1 mouse cellular context compared by ENCODE assay signal in genomic region chr2:29629311-29629710, GRCm38 (mm10).
TF ChIP-seq lines count a peak whose summit lies in the region.

No protein-coding gene starts in this region.

TF ChIP-seq in CH12.LX, 34 proteins besides CTCF, POLR2A, EP300 and RAD21 (continued from another document):
- no peak for TF ChIP-seq USF2 (conservative IDR thresholded peaks at IDR 0.05; ENCODE audit: low read depth, low read length)
- TF ChIP-seq TBP (conservative IDR thresholded peaks at IDR 0.05; ENCODE audit: low read depth, low read length): 0 out of 2 replicates have a peak, but pooled peaks have one; percentile 30
- peak; percentile 93 for TF ChIP-seq CHD2 (IDR thresholded peaks at IDR 0.05; ENCODE audit: low read length)
- peak; percentile 72 for TF ChIP-seq ZMIZ1 (IDR thresholded peaks at IDR 0.05; ENCODE audit: low read depth, low read length)
- no peak for TF ChIP-seq PAX5 (IDR thresholded peaks at IDR 0.05; ENCODE audit: low read length)
- peak; percentile 16; the same call in 1 of the 2 replicates for TF ChIP-seq NRF1 (IDR thresholded peaks at IDR 0.05; ENCODE audit: low read depth, low read length)
- TF ChIP-seq USF1 (IDR thresholded peaks at IDR 0.05; ENCODE audit: low read depth, low read length): no peak
- TF ChIP-seq KAT2A (IDR thresholded peaks at IDR 0.05; ENCODE audit: insufficient replicate concordance, low read length): peak; percentile 63; the same call in 1 of the 2 replicates
- peak; percentile 88 for TF ChIP-seq RCOR1 (conservative IDR thresholded peaks at IDR 0.05; ENCODE audit: low read depth, low read length)
- peak; percentile 83 for TF ChIP-seq JUND (conservative IDR thresholded peaks at IDR 0.05; ENCODE audit: low read depth, low read length)
- peak; percentile 29; the same call in 1 of the 2 replicates for TF ChIP-seq SMC3 (IDR thresholded peaks at IDR 0.05; ENCODE audit: low read depth, low read length)
- no peak for TF ChIP-seq E2F4 (IDR thresholded peaks at IDR 0.05; ENCODE audit: insufficient replicate concordance, low read depth, low read length)
- TF ChIP-seq ETS1 (conservative IDR thresholded peaks at IDR 0.05; ENCODE audit: low read depth, low read length): peak; percentile 98
- TF ChIP-seq CHD1 (IDR thresholded peaks at IDR 0.05; ENCODE audit: low read depth, low read length): peak; percentile 96
- peak; percentile 95 for TF ChIP-seq MAFK (IDR thresholded peaks at IDR 0.05; ENCODE audit: insufficient replicate concordance, low read length)
- TF ChIP-seq SIN3A (IDR thresholded peaks at IDR 0.05; ENCODE audit: low read length): peak; percentile 83; the same call in 1 of the 2 replicates
- TF ChIP-seq MEF2A (IDR thresholded peaks at IDR 0.05; ENCODE audit: borderline replicate concordance, low read depth, low read length): peak; percentile 94
- peak; percentile 31; the same call in 1 of the 2 replicates for TF ChIP-seq HCFC1 (IDR thresholded peaks at IDR 0.05; ENCODE audit: low read depth, low read length)
- no peak for TF ChIP-seq ZC3H11A (IDR thresholded peaks at IDR 0.05; ENCODE audit: low read depth, low read length)
- peak; percentile 91 for TF ChIP-seq BHLHE40 (IDR thresholded peaks at IDR 0.05; ENCODE audit: low read depth, low read length)
- peak; percentile 75 for TF ChIP-seq JUN (IDR thresholded peaks at IDR 0.05; ENCODE audit: insufficient read depth, low read depth, low read length)
- peak; percentile 89 for TF ChIP-seq IRF4 (IDR thresholded peaks at IDR 0.05; ENCODE audit: low read depth, low read length)
- TF ChIP-seq MAZ (IDR thresholded peaks at IDR 0.05; ENCODE audit: low read depth, low read length): peak; percentile 78
- TF ChIP-seq UBTF (IDR thresholded peaks at IDR 0.05; ENCODE audit: low read depth, low read length): no peak
